Mouse (Mus musculus) left cerebral cortex, postnatal 36 days (tissue): ENCODE results near the gene Upk1b. TPM values are rescaled to one million over a fixed set of nuclear protein-coding genes. Genes with fewer than 3 reads are reported as not detected.
"Not testable (repeated sequence)": the region's sequence is repeated elsewhere in the genome, so short reads cannot be mapped to it uniquely, and the experiment has no call there.

ENCODE experiments used
- DNase-seq, 2 experiments: peaks; one replicate each; pipeline ENCODE4 v3.0.0; 2021 to 2022; ENCODE audit warnings: low spot score in 2 of 2, mixed read lengths in 1 of 2
- intact Hi-C: fragments of 180-260 bp; cut with DNase I; formaldehyde crosslinking; loops from one replicate; pipeline ENCODE4 v1.15.1; 2025
- total RNA-seq, 2 experiments: library from RNA; stranded (reverse); gene quantifications; 2 replicates each; pipeline ENCODE4 v1.2.3; 2021

The Upk1b gene
- 1 to 10 TPM in 1 of 2 experiments, under 1 TPM in 1; 0.86 to 1.7 TPM for total RNA-seq

GRCm38 (mm10) chr16:38800091-38800490, at the start of gene Upk1b:
TSS of gene Upk1b (minus strand) at chr16:38800328.
- intact Hi-C loops: no loop called here
- no peak for DNase-seq

DNA sequence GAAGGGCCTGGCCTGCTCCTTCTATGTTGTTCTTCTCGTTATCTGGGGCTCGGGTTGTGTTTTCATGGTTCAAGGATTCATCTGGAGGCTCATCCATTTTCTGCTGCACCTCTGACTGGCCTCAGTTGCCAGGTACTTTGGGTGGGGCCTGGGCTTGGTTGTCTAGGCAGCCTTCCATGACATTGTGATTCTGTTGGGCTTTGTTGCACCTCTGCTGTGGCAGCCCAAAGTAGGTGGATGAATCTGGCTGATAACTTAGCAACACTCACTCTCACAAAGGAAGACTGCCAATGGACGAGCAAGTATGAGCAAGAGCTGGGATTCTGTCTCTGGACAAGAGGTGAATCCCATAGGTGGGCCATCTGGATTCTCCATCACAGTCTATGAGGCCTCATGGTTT, 28.5 kb upstream of the Upk1b start, which contains the start of gene 4930435E12Rik:
TSS of gene 4930435E12Rik (minus strand) at position 101 of the 400 bp plus-strand sequence.
- intact Hi-C loops: no loop called here
- DNase-seq: no peak

- DNase-seq: peak; percentile 31 to 56
- intact Hi-C loops: loop anchor here (5.0 to 10.0 kb wide), 2 partner anchors 68 to 195 kb away; partner anchors contain the start of gene B4galt4
Measured at GRCm38 (mm10) chr16:38812521-38812920, 12.4 kb upstream of the Upk1b start.

- intact Hi-C loops: loop anchor here (5.0 to 10.0 kb wide), 2 partner anchors 65 to 193 kb away; partner anchors contain the start of gene B4galt4
- DNase-seq: no peak
Measured at GRCm38 (mm10) chr16:38810196-38810595, 10.1 kb upstream of the Upk1b start.

DNA sequence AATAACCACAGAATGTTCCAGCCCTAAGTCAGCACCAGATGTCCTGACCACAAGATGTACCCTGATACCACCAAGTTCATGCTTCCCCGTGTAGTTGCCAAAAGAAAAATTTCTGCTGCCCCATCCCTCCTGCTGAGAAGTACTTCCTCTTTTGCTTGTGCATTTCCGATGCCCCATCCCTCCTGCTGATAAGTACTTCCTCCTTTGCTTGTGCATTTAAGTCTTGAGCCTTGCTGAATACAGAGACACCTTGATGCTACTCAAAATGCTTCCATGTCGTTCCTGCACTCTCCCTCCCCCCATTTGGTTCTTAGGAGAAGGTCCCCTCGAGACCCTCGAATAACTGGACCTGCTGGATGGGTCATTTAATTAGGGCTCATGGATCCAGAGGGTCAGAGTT, 7.7 kb upstream of the Upk1b start:
- DNase-seq, intact Hi-C loops: not testable (repeated sequence)

DNA sequence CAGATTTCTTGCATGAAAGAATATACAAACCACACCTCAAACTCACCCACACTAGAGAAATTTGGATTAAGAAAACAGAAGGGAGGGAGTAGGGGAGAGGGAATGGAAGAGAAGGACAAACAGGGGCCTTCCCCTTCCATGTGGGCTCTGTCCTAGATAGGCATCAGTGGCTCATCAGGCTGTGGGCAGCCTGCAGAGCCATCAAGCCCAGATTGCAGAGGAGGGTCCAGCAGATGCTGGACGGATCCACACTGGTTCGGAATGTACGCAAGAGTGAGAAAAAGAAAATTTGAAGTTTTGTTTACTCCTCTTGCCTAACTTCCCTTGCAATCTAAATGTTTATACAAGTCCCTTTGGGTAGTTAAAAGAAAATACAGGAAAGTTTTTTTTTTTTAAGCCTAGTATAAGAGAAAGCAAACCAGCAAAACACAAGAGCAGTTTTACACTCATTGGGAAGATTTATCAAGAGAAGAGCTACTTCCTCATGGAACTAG, 1.1 kb downstream of the Upk1b start:
- intact Hi-C loops: no loop called here
- DNase-seq: no peak

DNA sequence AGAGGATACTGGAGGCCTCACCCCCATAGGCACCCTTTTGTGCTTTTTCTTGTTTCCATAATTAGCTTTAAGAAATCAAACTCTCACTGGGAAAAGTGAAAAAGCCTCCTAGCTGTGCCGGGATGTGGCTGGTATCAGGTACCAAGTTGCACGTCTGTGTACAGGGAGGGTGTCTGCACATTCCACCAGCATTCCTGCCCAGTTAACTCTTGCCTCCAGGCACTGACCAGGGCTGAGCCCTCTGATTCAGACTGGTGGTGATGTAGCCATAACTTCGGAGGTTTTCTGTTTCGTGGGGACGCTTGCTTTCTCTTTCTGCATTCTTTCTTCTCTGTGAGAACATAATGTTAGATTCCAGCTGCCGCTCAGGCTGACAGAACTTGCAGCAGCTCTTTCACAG, 7.0 kb downstream of the Upk1b start:
- intact Hi-C loops: no loop called here
- DNase-seq: no peak

- intact Hi-C loops: no loop called here
- no peak for DNase-seq
Measured at GRCm38 (mm10) chr16:38789966-38790365, 10.2 kb downstream of the Upk1b start.

DNA sequence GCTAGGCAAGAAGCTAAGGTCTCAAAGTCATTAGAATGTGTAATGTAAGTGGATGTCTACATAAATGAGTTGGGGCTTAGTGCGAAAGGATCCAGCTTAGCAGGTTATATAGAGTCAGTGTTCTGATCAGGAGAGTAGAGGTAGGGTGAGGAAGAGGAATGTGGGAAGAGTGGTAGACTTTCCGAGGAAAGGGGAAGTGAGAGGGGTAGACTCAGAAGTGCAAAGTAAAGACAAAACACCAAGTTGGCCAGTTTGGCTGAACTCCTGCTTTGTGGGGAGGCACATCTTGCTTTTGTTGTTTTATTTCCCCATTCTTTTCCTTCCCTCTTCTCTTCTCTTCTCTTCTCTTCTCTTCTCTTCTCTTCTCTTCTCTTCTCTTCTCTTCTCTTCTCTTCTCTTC, 11.1 kb downstream of the Upk1b start:
- intact Hi-C loops: no loop called here
- DNase-seq: no peak

GRCm38 (mm10) chr16:38785301-38785700, 14.8 kb downstream of the Upk1b start:
- DNase-seq: no peak
- intact Hi-C loops: no loop called here

- intact Hi-C loops: no loop called here
- DNase-seq: no peak
Measured at GRCm38 (mm10) chr16:38782524-38783067, 17.5 kb downstream of the Upk1b start.

DNA sequence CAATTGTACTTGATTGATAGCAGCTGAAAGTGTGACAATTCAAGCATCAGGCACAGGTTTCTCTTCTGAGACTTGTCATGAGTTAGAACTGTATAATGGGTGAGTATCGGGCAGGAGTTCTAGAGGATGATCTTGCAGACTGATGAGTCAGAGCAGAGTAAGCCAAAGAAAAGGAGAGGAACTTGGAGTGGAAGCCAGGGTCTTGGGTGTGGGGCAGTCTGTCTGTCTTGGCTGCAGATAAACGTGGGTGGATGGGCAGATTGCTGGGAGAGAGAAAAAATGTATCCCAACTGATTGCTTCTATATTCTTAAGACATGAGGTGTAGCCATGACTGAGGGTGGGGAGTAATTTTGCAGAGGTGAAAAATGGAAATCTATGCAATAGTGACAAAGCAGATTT, 18.2 kb downstream of the Upk1b start:
- DNase-seq: no peak
- intact Hi-C loops: no loop called here

DNA sequence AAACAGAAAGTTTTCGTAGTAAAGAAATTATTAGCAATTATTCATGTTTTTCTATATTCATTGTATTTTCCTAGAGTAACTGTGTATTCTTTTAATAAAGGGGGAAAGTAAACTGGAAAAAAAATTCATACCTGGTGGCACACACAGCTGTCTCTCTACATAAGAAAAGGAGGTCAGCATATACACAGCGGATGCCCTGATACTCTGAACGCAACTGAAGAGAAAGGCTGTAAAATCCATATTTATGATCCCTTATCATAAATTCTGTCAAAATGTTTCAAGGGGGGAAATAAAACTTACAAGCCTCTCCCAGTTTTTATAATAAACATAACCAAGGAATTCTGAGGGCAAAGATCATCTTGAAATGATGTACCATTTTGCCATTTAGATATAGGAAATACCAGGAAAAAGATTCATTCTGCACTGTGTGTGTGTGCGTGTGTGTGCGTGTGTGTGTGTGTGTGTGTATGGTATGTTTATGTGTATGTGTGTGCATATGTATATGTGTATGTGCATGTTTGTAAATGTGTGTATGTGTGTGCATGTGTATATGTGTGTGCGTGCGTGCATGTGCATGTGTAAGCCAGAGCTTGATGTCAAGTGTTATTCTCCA, 19.1 kb downstream of the Upk1b start:
- intact Hi-C loops: no loop called here

GRCm38 (mm10) chr16:38776342-38776741, 23.8 kb downstream of the Upk1b start:
- intact Hi-C loops: no loop called here
- no peak for DNase-seq

More for the DNA sequence above, 19.1 kb downstream of the Upk1b start:
- no peak for DNase-seq

DNA sequence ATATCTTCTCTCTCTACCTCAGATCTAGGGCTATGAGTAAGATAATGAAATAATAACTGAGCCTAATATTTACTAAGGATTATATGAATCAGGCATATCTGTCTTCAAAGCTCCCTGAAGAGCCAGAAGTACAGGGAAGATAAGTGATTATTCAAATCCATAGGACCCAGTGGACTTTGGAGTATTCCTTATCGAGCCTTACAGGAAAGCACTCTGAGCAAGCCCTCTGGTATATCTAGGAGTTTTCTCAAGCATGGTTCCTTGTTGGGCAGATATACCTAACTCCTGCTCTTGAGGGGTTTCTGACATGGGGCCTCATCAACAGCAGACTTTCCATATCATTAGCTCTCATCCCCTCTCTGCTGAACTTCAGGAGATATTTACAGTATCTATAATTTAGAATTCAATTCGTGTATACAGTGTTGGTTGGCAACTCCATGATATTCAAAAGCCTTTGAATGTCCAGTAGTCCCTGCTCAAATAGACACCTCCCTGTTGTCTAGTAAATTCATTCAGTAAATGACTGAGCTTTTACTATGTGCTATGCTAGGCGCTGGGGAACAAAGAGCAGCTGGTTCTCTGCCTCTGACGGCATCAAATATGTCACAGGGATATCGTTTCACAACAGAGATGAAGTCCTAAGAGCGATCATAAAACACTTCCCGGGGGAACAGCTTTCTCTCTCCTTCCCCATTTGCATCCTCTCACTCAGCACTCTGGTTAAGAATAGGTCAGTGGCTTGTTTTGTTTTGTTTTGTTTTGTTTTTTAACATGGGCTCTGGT, 25.0 kb downstream of the Upk1b start:
- intact Hi-C loops: no loop called here

GRCm38 (mm10) chr16:38772906-38773496, 27.1 kb downstream of the Upk1b start:
- no peak for DNase-seq
- intact Hi-C loops: no loop called here

More for the DNA sequence above, 25.0 kb downstream of the Upk1b start:
- no peak for DNase-seq

DNA sequence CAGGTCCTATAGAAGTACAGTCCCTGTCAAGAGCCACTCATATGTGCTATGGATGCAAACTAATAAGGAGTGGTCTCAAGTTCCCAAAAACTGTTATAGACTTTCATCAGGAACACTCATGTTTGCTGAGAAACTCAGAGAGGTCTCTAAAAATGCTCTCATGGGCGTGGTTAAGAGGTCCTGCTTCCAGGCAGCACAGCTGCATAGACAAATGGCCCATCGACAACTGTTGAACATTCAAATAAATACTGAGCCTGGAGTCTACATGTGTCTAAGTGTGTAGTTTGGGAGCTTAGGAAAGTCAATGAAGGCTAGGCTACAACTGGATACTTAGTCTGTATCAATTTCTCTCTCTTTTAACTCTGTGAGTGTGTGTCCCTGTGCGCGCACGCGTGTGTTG, 29.0 kb downstream of the Upk1b start:
- intact Hi-C loops: no loop called here
- no peak for DNase-seq

DNA sequence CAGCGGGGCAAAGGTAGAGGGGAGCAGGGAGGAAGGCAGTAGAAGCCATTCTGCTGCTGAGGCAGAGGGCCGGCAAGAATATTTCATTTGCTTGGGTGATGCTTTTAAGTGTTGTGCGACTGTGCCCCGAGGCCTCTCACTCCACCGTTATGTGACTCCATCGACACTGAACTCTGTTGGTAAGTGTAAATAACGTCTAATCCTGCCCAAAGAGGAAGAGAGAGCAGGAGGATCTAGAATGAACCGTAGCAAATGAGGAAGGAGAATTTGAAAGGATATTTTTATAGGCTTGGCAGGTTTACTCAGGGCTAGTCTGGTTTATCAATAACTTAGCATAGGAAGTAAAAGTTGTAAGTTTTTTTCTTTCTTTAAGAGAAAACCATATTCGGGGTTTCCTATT, 30.6 kb downstream of the Upk1b start:
- no peak for DNase-seq
- intact Hi-C loops: no loop called here

GRCm38 (mm10) chr16:38768386-38768785, 31.7 kb downstream of the Upk1b start:
- DNase-seq: no peak
- intact Hi-C loops: no loop called here

GRCm38 (mm10) chr16:38767761-38768160, 32.4 kb downstream of the Upk1b start:
- intact Hi-C loops: no loop called here
- peak; percentile 25 to 26 for DNase-seq
